Mouse (Mus musculus): ENCODE results near the gene Son.
"Not testable (repeated sequence)": the region's sequence is repeated elsewhere in the genome, so short reads cannot be mapped to it uniquely, and the experiment has no call there.

The Son gene

GRCm38 (mm10) chr16:91639161-91639560 lies 8.1 kb upstream of the Son start:
- DNase-seq (ENCODE audit: low read depth, low spot score), result no peak

- no peak for DNase-seq (ENCODE audit: low read depth, low spot score)
Observed at GRCm38 (mm10) chr16:91639636-91640035, 7.7 kb upstream of the Son start.

- no peak for DNase-seq (ENCODE audit: low read depth, low spot score)
Observed at GRCm38 (mm10) chr16:91640171-91640570, 7.1 kb upstream of the Son start.

GRCm38 (mm10) chr16:91644901-91645300 lies 2.4 kb upstream of the Son start:
- no peak for DNase-seq (ENCODE audit: low read depth, low spot score)

DNA sequence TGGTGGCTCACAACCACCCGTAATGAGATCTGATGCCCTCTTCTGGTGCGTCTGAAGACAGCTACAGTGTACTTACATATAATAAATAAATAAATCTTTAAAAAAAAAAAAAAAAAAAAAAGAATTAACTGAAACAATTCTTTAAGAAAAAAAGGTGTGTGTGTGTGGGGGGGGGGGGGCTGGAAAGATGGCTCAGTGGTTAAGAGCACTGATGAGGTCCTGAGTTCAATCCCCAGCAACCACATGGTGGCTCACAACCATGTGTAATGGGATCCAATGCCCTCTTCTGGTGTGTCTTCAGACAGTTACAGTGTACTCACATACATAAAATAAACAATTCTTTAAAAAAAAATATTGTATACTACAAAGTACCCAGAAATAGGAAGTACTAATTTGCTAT lies 1.9 kb upstream of the Son start:
- DNase-seq (ENCODE audit: low read depth, low spot score), result not testable (repeated sequence)

DNA sequence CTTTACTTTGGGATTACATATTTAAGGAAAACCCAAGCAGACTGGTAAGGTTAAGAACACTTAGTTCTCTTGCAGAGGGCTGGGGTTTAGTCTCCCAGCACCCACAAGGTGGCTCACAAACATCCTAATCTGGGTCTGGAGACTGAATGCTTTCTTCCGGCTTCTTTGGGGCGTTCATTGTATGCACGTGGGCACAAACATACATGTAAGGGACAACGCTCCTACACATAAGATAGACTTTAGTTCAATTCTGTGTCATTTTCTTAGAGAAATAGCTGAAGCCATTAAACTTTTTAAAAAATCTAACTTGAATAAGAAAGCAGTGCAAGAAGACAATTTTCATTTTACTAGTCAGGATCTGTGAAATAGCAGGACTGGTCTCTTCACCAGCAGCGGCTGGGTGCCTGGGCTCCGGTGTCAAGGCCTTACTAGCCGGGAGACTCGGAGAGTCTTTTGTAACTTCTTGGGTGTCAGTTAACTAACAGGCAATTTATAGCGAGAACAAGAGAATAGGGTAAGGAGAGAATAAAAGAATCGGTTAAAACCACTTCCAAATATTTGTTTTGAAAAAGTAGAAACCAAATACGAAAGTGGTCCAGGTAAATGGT lies 1.2 kb upstream of the Son start:
- DNase-seq (ENCODE audit: low read depth, low spot score), result peak; percentile 80

DNA sequence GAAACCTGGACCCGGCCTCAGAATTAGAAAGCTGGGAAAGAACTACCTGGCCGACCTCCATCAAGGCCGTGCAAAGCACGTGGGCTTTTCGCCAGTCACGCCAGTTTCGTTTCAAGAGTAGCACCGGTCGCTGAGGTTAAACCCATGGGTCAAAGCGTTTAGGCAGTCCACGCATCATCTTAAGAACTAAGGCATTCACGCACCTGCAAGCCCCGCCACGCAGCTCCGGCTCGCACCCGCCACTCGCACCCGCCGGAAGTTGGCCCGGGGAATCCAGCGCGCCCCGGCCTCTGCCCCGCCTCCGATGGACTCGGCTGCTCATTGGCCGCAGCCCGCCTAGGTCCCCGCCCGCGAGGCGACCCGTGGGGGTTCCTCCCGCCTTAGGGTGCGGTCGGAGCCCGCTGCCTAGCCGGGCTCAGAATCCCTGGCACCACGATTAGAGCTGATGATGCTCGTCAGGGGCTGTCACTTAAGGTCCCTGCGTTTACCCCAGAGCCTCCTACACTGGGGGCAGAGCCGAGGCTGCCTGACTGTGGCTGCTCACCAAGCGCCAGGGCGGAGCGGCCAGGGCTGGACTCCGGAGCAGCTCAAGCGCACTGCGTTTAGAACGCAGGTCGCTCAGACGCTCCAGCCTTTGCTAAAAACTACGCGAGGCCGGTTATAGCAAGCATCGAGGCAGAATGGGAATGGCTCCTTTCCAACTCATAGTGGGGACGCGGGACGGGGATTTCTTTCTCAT lies 456 bp upstream of the Son start, which contains the start of gene Gart:
Gart (minus strand) TSS at position 272 of the 739 bp plus-strand sequence.
- DNase-seq (ENCODE audit: low read depth, low spot score), result peak; percentile 94

GRCm38 (mm10) chr16:91648220-91648550 lies 879 bp downstream of the Son start:
- DNase-seq (ENCODE audit: low read depth, low spot score), result peak; percentile 76

- DNase-seq (ENCODE audit: low read depth, low spot score), result no peak
Observed at GRCm38 (mm10) chr16:91649246-91649645, 1.9 kb downstream of the Son start.

- DNase-seq (ENCODE audit: low read depth, low spot score), result no peak
Observed at GRCm38 (mm10) chr16:91649781-91650180, 2.5 kb downstream of the Son start.

DNA sequence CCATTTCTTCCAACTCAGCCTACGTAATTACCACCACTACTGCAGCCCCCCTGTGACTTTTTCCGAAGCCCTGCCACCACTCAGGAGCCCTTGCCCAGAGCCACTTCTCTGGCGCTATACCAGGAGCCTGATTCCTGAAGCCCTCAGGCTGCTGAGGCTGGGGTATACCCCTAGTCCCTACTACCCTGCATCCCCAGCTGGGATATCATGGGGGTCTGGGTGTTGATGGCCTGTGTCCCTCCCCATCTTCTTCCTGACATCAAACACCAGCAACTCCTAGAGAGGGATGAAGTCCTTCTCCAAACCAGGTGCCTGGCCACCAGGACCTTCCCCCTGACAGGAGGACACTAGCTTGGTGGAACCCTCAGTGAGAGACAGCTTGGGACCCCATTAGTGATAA lies 4.9 kb downstream of the Son start:
- DNase-seq (ENCODE audit: low read depth, low spot score), result no peak

DNA sequence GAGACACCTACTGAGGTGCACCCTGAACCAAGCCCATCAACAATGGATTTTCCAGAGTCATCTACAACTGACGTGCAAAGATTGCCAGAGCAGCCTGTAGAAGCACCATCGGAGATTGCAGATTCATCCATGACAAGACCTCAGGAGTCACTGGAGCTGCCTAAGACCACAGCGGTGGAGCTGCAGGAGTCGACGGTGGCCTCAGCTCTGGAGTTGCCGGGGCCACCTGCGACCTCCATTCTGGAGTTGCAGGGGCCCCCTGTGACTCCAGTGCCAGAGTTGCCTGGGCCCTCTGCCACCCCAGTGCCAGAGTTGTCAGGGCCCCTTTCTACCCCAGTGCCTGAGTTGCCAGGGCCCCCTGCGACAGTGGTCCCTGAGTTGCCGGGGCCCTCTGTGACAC lies 8.0 kb downstream of the Son start:
- DNase-seq (ENCODE audit: low read depth, low spot score), result no peak

- no peak for DNase-seq (ENCODE audit: low read depth, low spot score)
Observed at GRCm38 (mm10) chr16:91657285-91657684, 10.0 kb downstream of the Son start.

- no peak for DNase-seq (ENCODE audit: low read depth, low spot score)
Observed at GRCm38 (mm10) chr16:91658471-91658870, 11.2 kb downstream of the Son start.

GRCm38 (mm10) chr16:91659798-91660197 lies 12.5 kb downstream of the Son start:
- no peak for DNase-seq (ENCODE audit: low read depth, low spot score)

- no peak for DNase-seq (ENCODE audit: low read depth, low spot score)
Observed at GRCm38 (mm10) chr16:91661397-91661796, 14.1 kb downstream of the Son start.

DNA sequence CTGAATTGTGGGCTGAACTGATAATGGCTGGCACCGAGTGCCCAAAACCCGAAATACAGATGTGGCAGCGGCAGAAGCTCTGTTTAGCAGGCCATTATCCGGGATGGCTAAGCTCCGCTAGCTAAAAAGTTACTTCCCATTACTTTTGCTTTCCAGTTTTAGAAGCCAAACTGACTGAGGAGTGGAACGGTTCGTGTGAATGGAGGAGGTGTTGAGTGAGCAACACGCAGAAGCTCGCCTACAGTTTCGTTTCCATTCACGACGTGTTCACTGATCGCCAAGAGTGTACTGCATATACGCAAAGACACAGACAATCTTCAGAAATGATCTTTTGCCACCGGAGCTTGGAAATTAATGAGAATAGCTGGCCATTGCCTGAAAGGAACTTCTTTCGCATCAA lies 15.0 kb downstream of the Son start:
- no peak for DNase-seq (ENCODE audit: low read depth, low spot score)

DNA sequence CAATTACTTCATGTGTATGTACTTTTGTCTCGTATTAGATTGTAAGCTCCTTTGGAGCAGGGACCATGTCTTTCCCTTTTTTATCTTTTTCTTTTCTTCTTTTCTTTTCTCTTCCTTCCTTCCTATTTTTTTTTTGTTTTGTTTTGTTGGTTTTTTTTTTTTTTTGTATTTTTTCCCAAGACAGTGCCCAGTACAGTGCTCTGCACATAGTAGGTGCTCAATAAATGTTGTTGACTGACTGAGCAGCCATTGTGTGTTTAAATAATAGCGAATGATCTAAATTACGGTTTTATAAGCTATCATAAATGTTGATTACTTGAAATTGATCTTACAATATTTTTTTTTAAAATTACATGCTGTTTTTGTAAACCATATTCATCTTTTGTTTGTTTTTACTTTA lies 16.5 kb downstream of the Son start:
- no peak for DNase-seq (ENCODE audit: low read depth, low spot score)

DNA sequence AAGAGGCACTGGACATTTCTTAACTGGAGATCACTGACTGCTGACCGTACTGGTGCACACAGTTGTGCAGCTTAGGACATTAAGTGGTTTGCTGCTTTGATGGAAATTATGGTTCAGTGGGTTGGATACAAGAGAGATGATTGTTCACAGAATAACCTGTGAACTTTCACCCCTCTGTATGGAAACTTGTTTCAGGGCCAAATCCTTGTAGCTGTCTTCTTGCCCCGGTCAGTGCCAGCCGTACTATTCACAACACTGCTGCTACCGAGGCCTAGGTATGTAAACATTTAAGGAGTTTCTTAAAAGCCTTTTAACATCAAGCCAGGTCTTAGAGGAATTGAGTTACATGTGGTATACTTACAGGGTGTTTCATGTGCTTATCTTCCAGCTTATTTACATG lies 27.2 kb downstream of the Son start:
- no peak for DNase-seq (ENCODE audit: low read depth, low spot score)

DNA sequence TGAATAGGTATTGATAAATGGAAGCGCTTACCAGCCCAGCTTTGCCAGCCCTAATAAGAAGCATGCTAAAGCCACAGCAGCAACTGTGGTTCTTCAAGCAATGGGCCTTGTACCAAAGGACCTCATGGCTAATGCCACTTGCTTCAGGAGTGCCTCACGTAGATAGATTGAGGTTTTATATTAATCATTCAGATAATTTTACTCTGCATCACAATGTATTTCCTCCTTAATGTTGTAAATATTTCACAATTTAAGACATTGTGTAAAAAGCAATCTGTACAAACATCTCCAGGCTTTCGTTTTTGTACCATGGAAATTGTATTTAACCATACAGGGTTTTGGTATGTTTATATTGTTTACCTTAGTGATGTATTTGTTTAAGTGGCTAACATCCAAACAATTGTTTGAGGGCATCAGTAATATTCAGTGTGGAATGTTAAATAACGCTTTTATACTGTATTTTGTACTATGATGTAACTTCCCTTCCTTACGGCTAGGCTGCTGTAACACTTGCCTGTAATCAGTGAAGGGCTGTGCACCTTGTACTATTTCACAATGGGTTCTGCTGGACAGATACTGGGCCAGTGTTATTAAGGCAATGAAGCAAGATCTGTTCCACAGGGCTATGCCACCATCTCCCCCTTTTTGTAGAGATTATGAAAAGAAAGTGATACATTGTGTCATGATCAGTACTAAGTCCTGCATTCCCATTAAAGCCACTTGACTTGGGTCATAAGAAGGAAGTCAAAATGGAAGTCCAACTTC lies 31.0 kb downstream of the Son start:
- no peak for DNase-seq (ENCODE audit: low read depth, low spot score)

- DNase-seq (ENCODE audit: low read depth, low spot score), result no peak
Observed at GRCm38 (mm10) chr16:91680656-91681055, 33.4 kb downstream of the Son start.

GRCm38 (mm10) chr16:91685526-91685925 lies 38.2 kb downstream of the Son start:
- DNase-seq (ENCODE audit: low read depth, low spot score), result peak; percentile 91

DNA sequence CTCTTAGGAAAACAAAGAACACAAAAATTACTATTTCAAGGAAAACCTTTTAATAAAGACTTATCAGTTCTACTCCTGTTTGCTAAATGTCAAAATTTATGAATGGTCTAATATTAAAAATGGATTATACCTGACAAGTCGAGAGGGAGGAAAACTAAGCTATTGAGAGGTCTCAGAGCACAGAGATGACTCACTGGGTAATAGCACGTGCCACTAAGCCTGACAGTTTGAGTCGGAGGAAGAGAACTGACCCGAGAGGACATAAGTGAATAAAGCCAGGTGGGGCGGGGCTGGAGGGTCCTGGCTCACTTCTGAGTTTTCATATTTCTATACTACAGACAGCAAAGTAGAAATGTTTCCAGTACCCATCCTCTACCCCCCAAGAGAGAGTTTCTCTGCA lies 39.1 kb downstream of the Son start:
- no peak for DNase-seq (ENCODE audit: low read depth, low spot score)
